Mouse (Mus musculus): ENCODE data around the gene Rbbp8nl. TPM values are rescaled to one million over a fixed set of nuclear protein-coding genes. Genes with fewer than 3 reads are reported as not detected.

The Rbbp8nl gene
- total and polyA plus RNA-seq, 3 experiments, result not detected

GRCm38 (mm10) chr2:180257001-180257521, 32.6 kb downstream of the Rbbp8nl start, which contains the start of gene Rps21:
Rps21 (plus strand) TSS chr2:180257377.
- Histone ChIP-seq H3K27ac (ENCODE audit: control insufficient read depth, low read depth, low read length) (peak within 1 kb of the TSS; percentile 68), H3K36me3 (ENCODE audit: control insufficient read depth in 1 of 2, insufficient read depth in 2 of 2, low read length in 2 of 2) (peaks cover 6 to 17% of the 10 kb centered on the region in 2 experiments), H3K4me1 (ENCODE audit: control insufficient read depth in 1 of 2, insufficient read depth in 2 of 2, low read length in 2 of 2) (peaks cover 0 to 11% of the 10 kb centered on the region in 2 experiments; a peak in 2 of 4 replicates), H3K9me3 (replicated peaks; ENCODE audit: insufficient read depth, low read length) (no peaks in the 10 kb centered on the region), H3K79me2 (ENCODE audit: control insufficient read depth, insufficient read depth, low read length, poor library complexity) (peaks cover 18% of the 10 kb centered on the region), H3K9ac (ENCODE audit: control insufficient read depth, low read depth, low read length, poor library complexity, severe bottlenecking) (peak within 1 kb of the TSS; percentile 92), H3K4me3 (ENCODE audit: control insufficient read depth in 1 of 2, insufficient read depth in 1 of 2, low read depth in 2 of 2, low read length in 2 of 2) (peak within 1 kb of the TSS; percentile 65 to 84), H3K27me3 (ENCODE audit: control insufficient read depth in 1 of 2, insufficient read depth in 2 of 2, low read length in 2 of 2) (no peaks in the 10 kb centered on the region)
- DNase-seq (ENCODE audit: low read depth, low spot score), result peak; percentile 100
- TF ChIP-seq RAD21 (IDR thresholded peaks at IDR 0.05; ENCODE audit: low read depth, low read length), result no peak
- TF ChIP-seq ZKSCAN1 (IDR thresholded peaks at IDR 0.05; ENCODE audit: low read depth, low read length), result no peak
- TF ChIP-seq POLR2AphosphoS2 (IDR thresholded peaks at IDR 0.05; ENCODE audit: low read length), result peak; percentile 90
- TF ChIP-seq SMC3 (IDR thresholded peaks at IDR 0.05; ENCODE audit: low read depth, low read length), result no peak
- peak; percentile 95 for TF ChIP-seq CHD2 (IDR thresholded peaks at IDR 0.05; ENCODE audit: low read length)
- TF ChIP-seq NRF1 (IDR thresholded peaks at IDR 0.05; ENCODE audit: insufficient read depth, low read depth, low read length, poor library complexity, severe bottlenecking), result 0 out of 2 replicates have a peak, but pooled peaks have one; percentile 11
- TF ChIP-seq USF1 (IDR thresholded peaks at IDR 0.05; ENCODE audit: low read depth, low read length), result peak; percentile 43; the same call in 1 of the 2 replicates
- no peak for TF ChIP-seq ZC3H11A (IDR thresholded peaks at IDR 0.05; ENCODE audit: low read depth, low read length)
- no peak for TF ChIP-seq UBTF (IDR thresholded peaks at IDR 0.05; ENCODE audit: borderline replicate concordance, insufficient read depth, low read depth, low read length)
- TF ChIP-seq CTCF (IDR thresholded peaks at IDR 0.05 in 2 of 3, conservative IDR thresholded peaks at IDR 0.05 in 1 of 3; ENCODE audit: control insufficient read depth in 1 of 3, insufficient read depth in 1 of 3, low read depth in 2 of 3, low read length in 3 of 3, poor library complexity in 1 of 3, severe bottlenecking in 1 of 3), result no peak
- no peak for TF ChIP-seq MEF2A (IDR thresholded peaks at IDR 0.05; ENCODE audit: extremely low read depth, insufficient replicate concordance, low read depth, low read length, poor library complexity, severe bottlenecking)
- no peak for TF ChIP-seq MYB (IDR thresholded peaks at IDR 0.05; ENCODE audit: low read depth, low read length)
- peak; percentile 81 for TF ChIP-seq TCF12 (IDR thresholded peaks at IDR 0.05; ENCODE audit: low read depth, low read length)
- TF ChIP-seq E2F4 (IDR thresholded peaks at IDR 0.05; ENCODE audit: borderline replicate concordance, low read depth, low read length), result no peak
- TF ChIP-seq POLR2A (IDR thresholded peaks at IDR 0.05; ENCODE audit: control insufficient read depth in 1 of 2, insufficient read depth in 1 of 2, low read depth in 1 of 2, low read length in 2 of 2, poor library complexity in 1 of 2), result peak; percentile 81 to 96
- TF ChIP-seq TAL1 (IDR thresholded peaks at IDR 0.05; ENCODE audit: low read length), result no peak
- TF ChIP-seq GABPA (IDR thresholded peaks at IDR 0.05; ENCODE audit: low read depth, low read length), result no peak
- no peak for TF ChIP-seq JUND (IDR thresholded peaks at IDR 0.05; ENCODE audit: low read depth, low read length)
- peak; percentile 89 for TF ChIP-seq SIN3A (IDR thresholded peaks at IDR 0.05; ENCODE audit: low read length)
- peak; percentile 87 for TF ChIP-seq RCOR1 (IDR thresholded peaks at IDR 0.05; ENCODE audit: low read depth, low read length)
- peak; percentile 98 for TF ChIP-seq KAT2A (conservative IDR thresholded peaks at IDR 0.05; ENCODE audit: low read depth, low read length)
- peak; percentile 95 for TF ChIP-seq ELF1 (IDR thresholded peaks at IDR 0.05; ENCODE audit: low read depth, low read length)
- peak; percentile 72; the same call in 1 of the 2 replicates for TF ChIP-seq MAX (IDR thresholded peaks at IDR 0.05; ENCODE audit: low read length)
- peak; percentile 82 for TF ChIP-seq ZMIZ1 (IDR thresholded peaks at IDR 0.05; ENCODE audit: low read depth, low read length)
- TF ChIP-seq POLR2AphosphoS5 (IDR thresholded peaks at IDR 0.05; ENCODE audit: borderline replicate concordance, low read depth, low read length), result peak; percentile 55; the same call in 1 of the 2 replicates
- TF ChIP-seq NELFE (IDR thresholded peaks at IDR 0.05; ENCODE audit: low read depth, low read length), result peak; percentile 98
- TF ChIP-seq MAFK (IDR thresholded peaks at IDR 0.05; ENCODE audit: borderline replicate concordance, low read depth, low read length), result no peak
- peak; percentile 97 for TF ChIP-seq HCFC1 (IDR thresholded peaks at IDR 0.05; ENCODE audit: low read depth, low read length)
- peak; percentile 5; the same call in 1 of the 2 replicates for TF ChIP-seq ETS1 (IDR thresholded peaks at IDR 0.05; ENCODE audit: low read depth, low read length)
- peak; percentile 85 for TF ChIP-seq MXI1 (IDR thresholded peaks at IDR 0.05; ENCODE audit: low read depth, low read length)
- peak; percentile 93 for TF ChIP-seq BHLHE40 (IDR thresholded peaks at IDR 0.05; ENCODE audit: borderline replicate concordance, low read depth, low read length)
- no peak for TF ChIP-seq ZNF384 (IDR thresholded peaks at IDR 0.05; ENCODE audit: low read depth, low read length)
- TF ChIP-seq USF2 (IDR thresholded peaks at IDR 0.05; ENCODE audit: borderline replicate concordance in 1 of 2, insufficient read depth in 1 of 2, low read depth in 1 of 2, low read length in 2 of 2), result no peak
- peak; percentile 96 for TF ChIP-seq MYC (IDR thresholded peaks at IDR 0.05; ENCODE audit: low read depth, low read length)
- TF ChIP-seq EP300 (IDR thresholded peaks at IDR 0.05; ENCODE audit: low read depth in 1 of 2, low read length in 2 of 2), result no peak
- 0 out of 2 replicates have a peak, but pooled peaks have one; percentile 19 for TF ChIP-seq GATA1 (IDR thresholded peaks at IDR 0.05; ENCODE audit: low read depth, low read length)
- peak; percentile 98 for TF ChIP-seq TBP (IDR thresholded peaks at IDR 0.05; ENCODE audit: low read depth, low read length)
